Mouse (Mus musculus): ENCODE measurements at regions not wholly inside any gene's neighbourhood (a gene's known extent, or its start where the extent isn't known, plus 50 kb on each side); places are given as distances from the start of the nearest gene placed in this dataset.
A peak's percentile ranks its signal among the peaks of the same experiment; 100 is the strongest.
"Not testable (repeated sequence)": the region's sequence is repeated elsewhere in the genome, so short reads cannot be mapped to it uniquely, and the experiment has no call there.

DNA sequence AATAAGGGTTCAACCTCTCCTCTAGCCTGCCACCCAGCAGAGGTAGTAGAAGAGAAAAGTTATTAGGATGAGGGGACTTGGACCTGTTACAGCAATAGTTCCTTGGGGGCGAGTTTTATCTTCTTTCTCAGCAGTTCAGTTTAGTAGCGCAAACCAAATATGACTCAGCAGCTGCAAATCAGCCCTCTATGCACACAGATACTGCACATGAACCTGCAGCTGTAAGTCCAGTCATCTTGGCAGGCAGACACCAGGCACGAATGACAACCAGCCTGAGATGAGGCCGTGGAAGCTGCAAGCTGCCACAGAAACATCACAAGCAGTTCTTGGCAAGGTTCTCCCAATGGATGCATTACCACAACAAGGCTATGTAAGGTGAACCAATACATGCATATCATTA, 327.0 kb upstream of the Akr1e1 start:
- no peak overlapping the region for H3K4me2 ChIP-seq (ENCODE audit: low read depth)
- no peaks in the 10 kb centered on the region for H3K4me1 ChIP-seq (ENCODE audit: insufficient read depth)
- H3K36me3 ChIP-seq (ENCODE audit: insufficient read depth) = no peaks in the 10 kb centered on the region
- no peak overlapping the region for H3K4me3 ChIP-seq (ENCODE audit: low read depth, low read length)
- no peak overlapping the region for H3K27ac ChIP-seq (ENCODE audit: low read depth, low read length)
- ATAC-seq (no peak), DNase-seq (no peak)
- H3K9ac ChIP-seq = no peak overlapping the region
- WGBS = 76% methylated on average over 4 of the region's 4 CpGs
- no peaks in the 10 kb centered on the region for H3K27me3 ChIP-seq (ENCODE audit: insufficient read depth, low read length)
- no peaks in the 10 kb centered on the region for H3K9me3 ChIP-seq (ENCODE audit: low read length)
- no peak for TF ChIP-seq CTCF (IDR thresholded peaks at IDR 0.05; ENCODE audit: low read depth)

DNA sequence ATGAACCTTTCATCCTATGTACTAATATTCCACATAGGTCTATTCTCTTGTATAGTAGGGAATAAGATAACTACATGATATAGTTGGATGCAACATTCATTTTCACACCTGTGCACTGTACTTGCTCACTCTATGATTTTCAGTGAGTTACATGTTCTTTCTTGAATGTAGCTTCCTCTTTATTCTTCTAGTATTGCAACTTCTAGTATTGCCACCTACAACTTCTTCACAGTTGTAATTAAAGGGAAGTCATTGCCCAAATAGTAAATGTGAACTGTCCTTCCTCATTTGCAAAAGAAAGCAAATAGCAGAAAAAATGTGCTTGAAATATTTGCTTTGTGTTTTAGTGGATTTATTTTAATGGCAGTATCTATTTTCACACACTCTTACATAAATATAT, 330.9 kb upstream of the Akr1e1 start:
- TF ChIP-seq CTCF (IDR thresholded peaks at IDR 0.05; ENCODE audit: low read depth) = no peak
- DNase-seq (no peak), ATAC-seq (no peak)
- Histone ChIP-seq H3K9ac (no peak overlapping the region), H3K36me3 (ENCODE audit: insufficient read depth) (no peaks in the 10 kb centered on the region), H3K9me3 (ENCODE audit: low read length) (no peaks in the 10 kb centered on the region), H3K4me3 (ENCODE audit: low read depth, low read length) (no peak overlapping the region), H3K4me1 (ENCODE audit: insufficient read depth) (no peaks in the 10 kb centered on the region), H3K4me2 (ENCODE audit: low read depth) (no peak overlapping the region), H3K27ac (ENCODE audit: low read depth, low read length) (no peak overlapping the region), H3K27me3 (ENCODE audit: insufficient read depth, low read length) (no peaks in the 10 kb centered on the region)

DNA sequence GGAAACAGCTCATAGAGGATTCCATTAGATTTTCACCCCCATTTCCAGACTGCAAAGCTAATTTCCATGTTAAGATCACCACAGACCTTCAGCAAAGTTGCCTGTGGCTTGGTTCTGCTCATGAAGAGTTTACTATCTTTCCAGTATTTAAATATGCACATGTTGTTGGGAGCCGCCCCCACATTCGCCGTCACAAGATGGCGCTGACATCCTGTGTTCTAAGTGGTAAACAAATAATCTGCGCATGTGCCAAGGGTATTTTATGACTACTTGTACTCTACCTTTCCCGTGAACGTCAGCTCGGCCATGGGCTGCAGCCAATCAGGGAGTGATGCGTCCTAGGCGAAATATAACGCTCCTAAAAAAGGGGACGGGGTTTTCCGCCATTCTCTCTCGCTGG, 333.5 kb upstream of the Akr1e1 start:
- peak; percentile 73 for ATAC-seq
- WGBS = 17% methylated on average over 5 of the region's 14 CpGs
- H3K27me3 ChIP-seq (ENCODE audit: insufficient read depth, low read length); H3K4me1 ChIP-seq (ENCODE audit: insufficient read depth); H3K4me3 ChIP-seq (ENCODE audit: low read depth, low read length); H3K27ac ChIP-seq (ENCODE audit: low read depth, low read length); H3K4me2 ChIP-seq (ENCODE audit: low read depth); H3K36me3 ChIP-seq (ENCODE audit: insufficient read depth); H3K9ac ChIP-seq; H3K9me3 ChIP-seq (ENCODE audit: low read length): not testable (repeated sequence)
- peak; percentile 32; the same call in 1 of the 2 replicates for TF ChIP-seq CTCF (IDR thresholded peaks at IDR 0.05; ENCODE audit: low read depth)
- peak; percentile 48 for DNase-seq

DNA sequence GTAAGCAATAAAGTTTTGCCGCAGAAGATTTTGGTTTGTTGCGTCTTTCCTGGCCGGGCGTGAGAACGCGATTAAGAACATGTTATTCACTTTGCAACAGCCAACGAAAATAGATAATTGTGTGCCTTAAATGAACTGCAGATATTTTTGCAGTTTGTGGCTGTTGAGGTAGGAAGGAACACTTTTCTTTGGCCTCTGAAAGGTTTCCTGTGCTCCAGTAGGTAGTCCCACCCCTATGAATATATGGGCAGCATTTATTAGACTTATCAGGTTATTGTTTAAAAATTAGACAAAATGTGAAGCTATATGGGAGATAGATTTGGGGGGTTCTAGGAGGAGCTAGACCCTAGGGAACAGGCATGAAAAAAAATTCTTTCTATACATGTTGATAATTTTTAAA, 334.1 kb upstream of the Akr1e1 start:
- no peak for ATAC-seq
- no peak for DNase-seq
- Histone ChIP-seq H3K9ac (no peak overlapping the region), H3K4me3 (ENCODE audit: low read depth, low read length) (peak overlapping the region; percentile 29), H3K36me3 (ENCODE audit: insufficient read depth) (no peaks in the 10 kb centered on the region), H3K27me3 (ENCODE audit: insufficient read depth, low read length) (no peaks in the 10 kb centered on the region), H3K4me1 (ENCODE audit: insufficient read depth) (no peaks in the 10 kb centered on the region), H3K27ac (ENCODE audit: low read depth, low read length) (no peak overlapping the region), H3K9me3 (ENCODE audit: low read length) (no peaks in the 10 kb centered on the region), H3K4me2 (ENCODE audit: low read depth) (peak overlapping the region; percentile 40)
- WGBS = 12% methylated on average over 7 of the region's 7 CpGs
- no peak for TF ChIP-seq CTCF (IDR thresholded peaks at IDR 0.05; ENCODE audit: low read depth)

DNA sequence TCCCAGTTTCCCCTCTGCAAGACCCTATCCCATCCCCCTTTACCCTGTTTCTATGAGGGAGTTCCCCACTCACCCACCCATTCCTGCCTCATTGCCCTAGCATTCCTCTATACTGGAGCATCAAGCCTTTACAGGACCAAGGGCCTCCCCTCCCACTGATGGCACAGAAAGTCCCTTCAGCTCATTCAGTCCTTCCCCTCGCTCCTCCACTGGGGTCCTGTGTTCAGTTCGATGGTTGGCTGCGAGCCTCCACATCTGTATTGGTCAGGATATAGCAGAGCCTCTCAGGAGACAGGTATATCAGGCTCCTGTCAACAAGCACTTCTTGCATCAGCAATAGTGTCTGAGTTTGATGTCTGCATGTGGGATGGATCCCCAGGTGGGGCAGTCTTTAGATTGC, 346.4 kb upstream of the Akr1e1 start:
- Histone ChIP-seq H3K4me1 (ENCODE audit: insufficient read depth) (no peaks in the 10 kb centered on the region), H3K27me3 (ENCODE audit: insufficient read depth, low read length) (no peaks in the 10 kb centered on the region), H3K9me3 (ENCODE audit: low read length) (no peaks in the 10 kb centered on the region), H3K4me2 (ENCODE audit: low read depth) (no peak overlapping the region), H3K27ac (ENCODE audit: low read depth, low read length) (no peak overlapping the region), H3K9ac (no peak overlapping the region), H3K4me3 (ENCODE audit: low read depth, low read length) (no peak overlapping the region), H3K36me3 (ENCODE audit: insufficient read depth) (no peaks in the 10 kb centered on the region)
- ATAC-seq (no peak), DNase-seq (no peak)
- no peak for TF ChIP-seq CTCF (IDR thresholded peaks at IDR 0.05; ENCODE audit: low read depth)
- WGBS = 89% methylated on average over 3 of the region's 3 CpGs

DNA sequence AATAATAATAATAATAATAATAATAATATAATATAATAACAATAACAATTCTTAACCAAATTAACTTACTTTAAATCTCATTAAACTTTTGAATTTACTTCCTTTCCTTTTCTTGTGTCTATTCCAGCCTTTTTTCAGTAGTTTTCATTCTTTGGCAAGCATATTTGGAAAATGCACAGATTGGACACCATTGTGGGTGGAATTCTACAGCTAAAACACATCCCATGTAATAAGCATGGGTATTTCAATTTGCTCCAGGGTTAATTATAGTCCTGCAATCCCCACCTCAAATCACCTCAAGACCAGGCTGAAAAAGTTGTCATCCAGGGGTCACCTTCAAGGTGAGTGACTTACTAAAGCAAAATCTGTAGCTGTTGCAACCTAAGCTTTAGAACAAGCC, 355.9 kb upstream of the Akr1e1 start:
- Histone ChIP-seq H3K9me3 (ENCODE audit: low read length) (no peaks in the 10 kb centered on the region), H3K27me3 (ENCODE audit: insufficient read depth, low read length) (no peaks in the 10 kb centered on the region), H3K4me3 (ENCODE audit: low read depth, low read length) (no peak overlapping the region), H3K4me2 (ENCODE audit: low read depth) (no peak overlapping the region), H3K9ac (no peak overlapping the region), H3K36me3 (ENCODE audit: insufficient read depth) (no peaks in the 10 kb centered on the region), H3K27ac (ENCODE audit: low read depth, low read length) (no peak overlapping the region), H3K4me1 (ENCODE audit: insufficient read depth) (no peaks in the 10 kb centered on the region)
- TF ChIP-seq CTCF (IDR thresholded peaks at IDR 0.05; ENCODE audit: low read depth) = no peak
- DNase-seq = no peak
- no peak for ATAC-seq

DNA sequence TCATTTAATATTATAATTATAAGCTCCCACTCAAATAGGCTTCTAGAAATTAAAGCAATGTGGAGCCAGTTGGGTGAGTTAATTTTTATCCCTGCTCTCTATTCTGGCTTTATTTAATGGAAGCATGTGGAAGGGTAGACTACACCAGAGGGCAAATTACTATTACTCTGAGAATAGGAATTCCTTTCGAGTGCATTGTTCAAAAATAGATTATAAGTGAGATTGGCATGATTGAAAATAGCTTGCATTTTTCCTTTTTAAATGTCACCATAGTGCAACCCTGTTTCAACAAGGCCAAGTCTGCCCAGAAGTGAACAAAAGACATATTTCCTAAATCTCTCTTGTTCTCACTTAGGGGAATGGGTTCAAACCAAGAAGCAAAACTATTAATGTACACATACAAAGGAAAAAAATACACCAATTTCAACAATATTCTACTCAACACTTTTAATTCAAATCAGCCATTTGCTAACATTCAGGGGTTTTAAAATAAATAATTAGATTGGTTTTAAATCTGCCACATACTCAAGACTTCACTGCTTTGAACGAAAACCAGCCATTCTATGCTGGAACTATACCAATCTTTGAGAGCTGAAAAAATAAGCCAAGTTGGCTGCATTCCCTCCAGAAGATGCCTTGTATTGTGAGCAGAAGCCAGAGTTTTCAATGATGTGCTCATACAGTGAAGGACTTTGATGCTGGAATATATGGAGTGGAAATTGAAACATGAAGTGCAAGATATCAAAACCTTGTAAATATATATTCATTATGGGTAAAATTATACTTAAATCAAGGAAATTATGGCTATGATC, 361.3 kb upstream of the Akr1e1 start:
- DNase-seq (peak; percentile 54), ATAC-seq (no peak)
- TF ChIP-seq CTCF (IDR thresholded peaks at IDR 0.05; ENCODE audit: low read depth) = no peak
- no peaks in the 10 kb centered on the region for H3K27me3 ChIP-seq (ENCODE audit: insufficient read depth, low read length)
- no peaks in the 10 kb centered on the region for H3K36me3 ChIP-seq (ENCODE audit: insufficient read depth)
- WGBS = 34% methylated on average over 2 of the region's 2 CpGs
- no peak overlapping the region for H3K27ac ChIP-seq (ENCODE audit: low read depth, low read length)
- H3K4me2 ChIP-seq (ENCODE audit: low read depth) = no peak overlapping the region
- H3K4me3 ChIP-seq (ENCODE audit: low read depth, low read length) = no peak overlapping the region
- H3K9ac ChIP-seq = no peak overlapping the region
- no peaks in the 10 kb centered on the region for H3K4me1 ChIP-seq (ENCODE audit: insufficient read depth)
- no peaks in the 10 kb centered on the region for H3K9me3 ChIP-seq (ENCODE audit: low read length)

Data from forebrain, postnatal 0 days (tissue).